Mouse (Mus musculus): ENCODE data around the gene Nploc4.

DNA sequence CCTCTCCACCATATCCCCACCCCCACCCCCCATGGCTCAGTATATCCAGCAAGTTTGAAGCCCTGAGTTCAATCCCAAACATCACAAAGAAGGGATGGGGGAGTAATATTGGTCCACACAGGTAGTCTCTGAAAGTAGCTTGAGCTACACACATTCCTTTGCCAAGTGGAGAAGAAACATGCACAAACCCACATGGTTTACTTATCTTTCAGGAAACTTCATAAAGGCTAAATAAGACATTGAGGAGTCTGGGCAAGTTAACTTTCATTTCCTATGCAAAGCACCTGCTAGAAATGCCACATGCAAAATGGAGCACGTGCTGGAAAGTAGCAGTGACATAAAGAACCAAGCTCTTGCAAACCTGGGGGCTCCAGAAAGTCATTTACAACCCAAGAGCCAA is 31.1 kb downstream of the Nploc4 start:
- no peak for TF ChIP-seq POLR2A (IDR thresholded peaks at IDR 0.05; ENCODE audit: borderline replicate concordance, extremely low read depth, low read depth, low read length)
- no peak for TF ChIP-seq CTCF (IDR thresholded peaks at IDR 0.05; ENCODE audit: insufficient read depth, low read length)

Data from lung, adult 2 months (tissue).